Mouse (Mus musculus) heart, embryonic 11.5 days (tissue): ENCODE measurements around the gene H1f0. TPM values are rescaled to one million over a fixed set of nuclear protein-coding genes. Genes with fewer than 3 reads are reported as not detected.
A peak's percentile ranks its signal among the peaks of the same experiment; 100 is the strongest.

Experiments used
- ATAC-seq: fragments of 200-750 bp; cut with Nextera tagmentation; replicated peaks from 2 replicates; pipeline ENCODE4 v1.8.0; 2017; ENCODE audit warnings: moderate library complexity; ENCODE audit not compliant: insufficient number of reproducible peaks, low FRiP score, low TSS enrichment
- H3K27ac ChIP-seq: fragments of 300-500 bp; sonication (generic); 2 replicates; pipeline ENCODE4 v1.5.1; 2014; ENCODE audit warnings: mild to moderate bottlenecking, low read depth, low read length
- H3K27me3 ChIP-seq: fragments of 300-500 bp; sonication (generic); 2 replicates; pipeline ENCODE4 v1.6.1; 2014; ENCODE audit warnings: mild to moderate bottlenecking, low read length, mixed read lengths; ENCODE audit not compliant: control insufficient read depth, insufficient read depth
- H3K36me3 ChIP-seq: fragments of 300-500 bp; sonication (generic); 2 replicates; pipeline ENCODE4 v1.6.1; 2014; ENCODE audit warnings: mild to moderate bottlenecking, low read length, moderate library complexity, mixed read lengths; ENCODE audit not compliant: control insufficient read depth, insufficient read depth
- H3K4me1 ChIP-seq: fragments of 300-500 bp; sonication (generic); 2 replicates; pipeline ENCODE4 v1.6.1; 2014; ENCODE audit warnings: low read length; ENCODE audit not compliant: control insufficient read depth, insufficient read depth
- H3K4me2 ChIP-seq: fragments of 300-500 bp; sonication (generic); 2 replicates; pipeline ENCODE4 v1.6.1; 2014; ENCODE audit warnings: mild to moderate bottlenecking, moderate library complexity
- H3K4me3 ChIP-seq: fragments of 300-500 bp; sonication (generic); 2 replicates; pipeline ENCODE4 v1.5.1; 2014; ENCODE audit warnings: low read depth, low read length
- H3K9ac ChIP-seq: fragments of 300-500 bp; sonication (generic); 2 replicates; pipeline ENCODE4 v1.6.1; 2014; ENCODE audit warnings: mild to moderate bottlenecking, low read depth, low read length, moderate library complexity
- H3K9me3 ChIP-seq: fragments of 300-500 bp; sonication (generic); replicated peaks from 2 replicates; pipeline ENCODE4 v1.6.1; 2016; ENCODE audit warnings: low read length; ENCODE audit not compliant: control insufficient read depth
- WGBS: fragments of 180-500 bp; shearing (Covaris S2); extraction: QIAGEN DNeasy Blood & Tissue Kit; methylation state at CpG from one replicate; pipeline ENCODE4 v1.1.7; 2014; ENCODE audit not compliant: insufficient replicate concordance; 5-methylcytosine and 5-hydroxymethylcytosine counted together
- polyA plus RNA-seq: library from polyadenylated mRNA; unstranded; fragments of >200 nt; fragmentation: Nextera tagmentation; extraction: Ambion mirVana; gene quantifications from 2 replicates; pipeline ENCODE4 v1.2.1, GENCODE M21; 2014

The H1f0 gene
- polyA plus RNA-seq, 1 experiment from 2014 or later: 74.6 TPM

GRCm38 (mm10) chr15:79038331-79038730 lies 10.1 kb downstream of the H1f0 start:
- ATAC-seq: no peak
- H3K27ac ChIP-seq: no peak overlapping the region
- H3K4me2 ChIP-seq: peak overlapping the region; percentile 49
- peaks cover 47% of the 10 kb centered on the region for H3K27me3 ChIP-seq
- no peaks in the 10 kb centered on the region for H3K36me3 ChIP-seq
- peaks cover 17% of the 10 kb centered on the region for H3K4me1 ChIP-seq
- H3K9me3 ChIP-seq: no peaks in the 10 kb centered on the region
- 66% methylated on average over 10 of the region's 10 CpGs for WGBS
- H3K9ac ChIP-seq: no peak overlapping the region
- H3K4me3 ChIP-seq: no peak overlapping the region

- Histone ChIP-seq H3K9me3 (no peaks in the 10 kb centered on the region), H3K9ac (no peak overlapping the region), H3K4me1 (peaks cover 17% of the 10 kb centered on the region), H3K27me3 (peaks cover 52% of the 10 kb centered on the region), H3K27ac (no peak overlapping the region), H3K36me3 (no peaks in the 10 kb centered on the region), H3K4me3 (no peak overlapping the region), H3K4me2 (no peak overlapping the region; the same call in 1 of the 2 replicates)
- ATAC-seq: no peak; the same call in 1 of the 2 replicates
- 23% methylated on average over 7 of the region's 7 CpGs for WGBS
These were observed 10.6 kb downstream of the H1f0 start for GRCm38 (mm10) chr15:79038853-79039252.

- no peak for ATAC-seq
- peaks cover 62% of the 10 kb centered on the region for H3K27me3 ChIP-seq
- no peaks in the 10 kb centered on the region for H3K36me3 ChIP-seq
- peak overlapping the region; percentile 28 for H3K4me3 ChIP-seq
- WGBS: 19% methylated on average over 24 of the region's 24 CpGs
- H3K4me1 ChIP-seq: peaks cover 17% of the 10 kb centered on the region
- H3K4me2 ChIP-seq: peak overlapping the region; percentile 58
- no peaks in the 10 kb centered on the region for H3K9me3 ChIP-seq
- H3K9ac ChIP-seq: no peak overlapping the region
- no peak overlapping the region for H3K27ac ChIP-seq
These were observed 12.5 kb downstream of the H1f0 start for GRCm38 (mm10) chr15:79040501-79041416.

DNA sequence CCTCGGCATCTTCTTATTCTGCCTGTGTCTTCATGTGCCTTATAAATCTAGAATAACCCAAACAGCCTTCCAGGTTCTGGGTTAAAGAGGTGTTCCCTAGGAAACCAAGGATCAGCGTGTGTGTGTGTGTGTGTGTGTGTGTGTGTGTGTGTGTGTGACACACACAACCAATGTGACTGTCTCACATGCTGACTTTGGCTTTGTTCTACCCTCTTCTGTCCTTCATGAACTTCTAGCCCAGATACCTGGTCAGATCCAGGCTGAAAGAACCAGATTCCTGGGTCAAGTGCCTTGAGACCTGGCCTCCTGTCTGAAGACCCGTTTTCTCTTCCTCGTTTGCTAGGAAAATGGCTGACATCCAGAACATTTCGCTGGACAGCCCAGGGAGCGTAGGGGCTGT lies 13.3 kb downstream of the H1f0 start, which contains the start of gene Galr3:
Galr3 (plus strand) TSS at position 301 of the 400 bp plus-strand sequence.
- no peaks in the 10 kb centered on the region for H3K36me3 ChIP-seq
- WGBS: 71% methylated on average over 6 of the region's 6 CpGs
- H3K27ac ChIP-seq: no peak within 1 kb of the TSS
- peaks cover 17% of the 10 kb centered on the region for H3K4me1 ChIP-seq
- peaks cover 62% of the 10 kb centered on the region for H3K27me3 ChIP-seq
- no peaks in the 10 kb centered on the region for H3K9me3 ChIP-seq
- ATAC-seq: no peak
- peak within 1 kb of the TSS; percentile 96 for H3K4me2 ChIP-seq
- peak within 1 kb of the TSS; percentile 58 for H3K9ac ChIP-seq
- H3K4me3 ChIP-seq: peak within 1 kb of the TSS; percentile 58

GRCm38 (mm10) chr15:79042721-79043491 lies 14.7 kb downstream of the H1f0 start:
- peaks cover 62% of the 10 kb centered on the region for H3K27me3 ChIP-seq
- peak overlapping the region; percentile 58 for H3K9ac ChIP-seq
- peaks cover 16% of the 10 kb centered on the region for H3K4me1 ChIP-seq
- under 1% methylated on average over 98 of the region's 105 CpGs for WGBS
- H3K36me3 ChIP-seq: no peaks in the 10 kb centered on the region
- H3K9me3 ChIP-seq: no peaks in the 10 kb centered on the region
- ATAC-seq: no peak
- peak overlapping the region; percentile 58 for H3K4me3 ChIP-seq
- H3K4me2 ChIP-seq: peak overlapping the region; percentile 96
- H3K27ac ChIP-seq: no peak overlapping the region

DNA sequence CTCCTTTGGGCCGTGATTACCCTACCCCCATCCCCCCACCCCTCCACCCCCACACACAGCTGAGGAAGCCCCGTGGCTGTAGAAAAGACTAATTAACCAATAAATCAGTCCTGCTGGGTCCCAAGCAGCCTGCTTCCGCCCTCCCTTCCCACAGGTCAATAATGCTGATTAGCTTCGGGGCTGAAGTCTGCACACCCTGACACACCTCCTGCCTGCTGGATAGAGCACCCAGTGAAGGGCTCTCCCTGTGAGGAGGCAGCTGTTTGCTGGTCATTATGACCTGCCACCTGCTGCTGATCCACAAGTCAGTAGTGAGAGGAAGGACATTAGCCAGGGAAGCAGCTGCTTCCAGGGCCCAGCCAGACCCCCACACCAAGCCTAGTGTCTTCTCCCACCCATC lies 16.6 kb downstream of the H1f0 start:
- peaks cover 14% of the 10 kb centered on the region for H3K4me1 ChIP-seq
- WGBS: 23% methylated on average over 4 of the region's 4 CpGs
- no peak for ATAC-seq
- H3K9me3 ChIP-seq: no peaks in the 10 kb centered on the region
- no peaks in the 10 kb centered on the region for H3K36me3 ChIP-seq
- H3K27me3 ChIP-seq: peaks cover 50% of the 10 kb centered on the region
- H3K4me2 ChIP-seq: no peak overlapping the region
- H3K9ac ChIP-seq: no peak overlapping the region
- H3K4me3 ChIP-seq: no peak overlapping the region
- H3K27ac ChIP-seq: no peak overlapping the region

DNA sequence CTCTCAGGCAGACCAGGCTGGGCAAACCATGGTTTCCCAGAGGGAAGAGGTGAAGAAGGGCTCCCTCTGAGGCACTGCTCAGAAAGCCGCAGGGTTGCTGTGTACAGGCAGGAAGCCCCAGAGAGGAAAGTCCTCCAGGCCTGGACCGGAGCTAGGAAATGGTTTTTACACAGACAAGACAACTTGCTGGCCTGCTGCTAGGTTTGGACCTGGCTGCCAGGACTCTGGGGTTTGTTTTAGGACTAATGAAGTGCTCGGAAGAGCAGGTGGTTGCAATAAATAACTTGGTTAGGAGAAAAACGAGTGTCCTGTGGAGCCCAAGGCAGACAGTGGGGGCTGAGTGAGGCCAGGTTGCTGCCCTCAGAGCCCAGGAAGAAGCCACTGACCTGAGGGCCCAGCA lies 19.9 kb downstream of the H1f0 start:
- Histone ChIP-seq H3K27ac (no peak overlapping the region), H3K9me3 (no peaks in the 10 kb centered on the region), H3K27me3 (peaks cover 17% of the 10 kb centered on the region), H3K4me1 (peaks cover 1% of the 10 kb centered on the region), H3K4me2 (no peak overlapping the region), H3K9ac (no peak overlapping the region), H3K36me3 (no peaks in the 10 kb centered on the region), H3K4me3 (no peak overlapping the region)
- 80% methylated on average over 4 of the region's 4 CpGs for WGBS
- no peak for ATAC-seq

GRCm38 (mm10) chr15:79050160-79050845 lies 22.1 kb downstream of the H1f0 start:
- H3K4me1 ChIP-seq: no peaks in the 10 kb centered on the region
- ATAC-seq: 0 out of 2 replicates have a peak, but pooled peaks have one; percentile 36
- 58% methylated on average over 9 of the region's 9 CpGs for WGBS

More at GRCm38 (mm10) chr15:79050160-79050845, 22.1 kb downstream of the H1f0 start:
- Histone ChIP-seq H3K27me3 (peaks cover 3% of the 10 kb centered on the region; the same call in 1 of the 2 replicates), H3K36me3 (peaks cover 15% of the 10 kb centered on the region), H3K27ac (no peak overlapping the region), H3K4me3 (no peak overlapping the region), H3K4me2 (no peak overlapping the region), H3K9me3 (no peaks in the 10 kb centered on the region), H3K9ac (no peak overlapping the region)
